Mouse (Mus musculus) CD4-positive, CD25-positive, alpha-beta regulatory T cell, adult 4 months (primary cell): ENCODE data around the gene Gm8914. TPM values are rescaled to one million over a fixed set of nuclear protein-coding genes. Genes with fewer than 3 reads are reported as not detected.
"Not testable (repeated sequence)": the region's sequence is repeated elsewhere in the genome, so short reads cannot be mapped to it uniquely, and the experiment has no call there.

Source experiments
- ATAC-seq: one replicate; pipeline ENCODE4 v1.8.0; 2017
- polyA plus RNA-seq, 2 experiments: library from polyadenylated mRNA; unstranded; fragments of 100-300 nt; shearing (Covaris generic); gene quantifications; one replicate each; pipeline ENCODE4 v1.2.1; 2017

Gene Gm8914
- polyA plus RNA-seq, result not detected

GRCm38 (mm10) chrX:91479826-91480225, at the start of gene Gm8914:
Gene Gm8914 (plus strand): TSS chrX:91480126.
- ATAC-seq, result not testable (repeated sequence)

Other genes with a start within 250 kb of the Gm8914 start
- not detected for gene Mageb2, start 148.4 kb upstream of the Gm8914 start, polyA plus RNA-seq
- gene Gm5072, start 87.6 kb upstream of the Gm8914 start, polyA plus RNA-seq, result not detected
- not detected for gene 1700084M14Rik, start 95.8 kb downstream of the Gm8914 start, polyA plus RNA-seq
- not detected for gene Gm14781, start 152.1 kb downstream of the Gm8914 start, polyA plus RNA-seq